Mouse (Mus musculus) G1E (cell line): ENCODE data around the gene Prtg. TPM values are rescaled to one million over a fixed set of nuclear protein-coding genes. Genes with fewer than 3 reads are reported as not detected.

Experiments used
- ATAC-seq: 2 replicates; pipeline ENCODE4 v1.8.0; 2016; ENCODE audit warnings: mild to moderate bottlenecking; ENCODE audit not compliant: insufficient number of reproducible peaks, poor library complexity, low FRiP score, severe bottlenecking; ENCODE audit errors: extremely low read depth
- DNase-seq: peaks from one replicate; pipeline ENCODE4 v3.0.0; 2012; ENCODE audit warnings: low spot score
- H3K27me3 ChIP-seq: 2 replicates; pipeline ENCODE4 v1.6.1; 2012; ENCODE audit warnings: mild to moderate bottlenecking, low read length, inconsistent platforms; ENCODE audit not compliant: insufficient read depth
- H3K36me3 ChIP-seq: replicated peaks from 2 replicates; pipeline ENCODE3; 2012; ENCODE audit warnings: mild to moderate bottlenecking, inconsistent platforms
- H3K4me1 ChIP-seq: 2 replicates; pipeline ENCODE4 v1.6.1; 2012; ENCODE audit warnings: low read depth, low read length, inconsistent platforms, mixed read lengths; ENCODE audit not compliant: insufficient read depth
- H3K4me3 ChIP-seq: 2 replicates; pipeline ENCODE4 v1.5.1; 2012; ENCODE audit warnings: low read depth, mild to moderate bottlenecking, inconsistent platforms, low read length, moderate library complexity, mixed read lengths
- H3K9me3 ChIP-seq: replicated peaks from 2 replicates; pipeline ENCODE4 v1.6.1; 2012; ENCODE audit warnings: inconsistent platforms
- CTCF ChIP-seq: IDR thresholded peaks from 2 replicates; pipeline ENCODE4 v1.5.1; 2012; ENCODE audit warnings: low read depth, low read length, inconsistent platforms, mixed read lengths
- GATA1 ChIP-seq: IDR thresholded peaks from 2 replicates; pipeline ENCODE4 v1.6.1; 2012; ENCODE audit warnings: borderline replicate concordance, low read length, inconsistent platforms, mixed read lengths
- GATA2 ChIP-seq: IDR thresholded peaks from 2 replicates; pipeline ENCODE4 v1.6.1; 2012; ENCODE audit warnings: low read depth, low read length, inconsistent platforms, borderline replicate concordance
- POLR2AphosphoS5 ChIP-seq: IDR thresholded peaks from 2 replicates; pipeline ENCODE4 v1.6.1; 2012; ENCODE audit warnings: low read depth, low read length, inconsistent platforms; ENCODE audit not compliant: insufficient replicate concordance
- TAL1 ChIP-seq: conservative IDR thresholded peaks from 2 replicates; pipeline ENCODE4 v1.6.1; 2012; ENCODE audit warnings: low read depth, low read length, inconsistent platforms, mixed read lengths
- polyA plus RNA-seq: library from polyadenylated mRNA; stranded (reverse); fragments of >175 nt; gene quantifications from 2 replicates; pipeline ENCODE4 v1.2.3, GENCODE M21; 2012
- total RNA-seq, 2 experiments: library from RNA; stranded (forward) in 1 of 2; stranded (reverse) in 1 of 2; fragments of 200-1000 nt in 1 of 2; fragments of >200 nt in 1 of 2; fragmentation: Nextera tagmentation in 1 of 2; gene quantifications; 2 replicates each; pipeline ENCODE4 v1.2.3; 2014 to 2017

The Prtg gene
- total and polyA plus RNA-seq, 3 experiments: 0.22 TPM; not detected in 2

GRCm38 (mm10) chr9:72949572-72949971, 142.9 kb downstream of the Prtg start:
- peaks cover 16% of the 10 kb centered on the region for H3K27me3 ChIP-seq
- H3K36me3 ChIP-seq: no peaks in the 10 kb centered on the region
- peaks cover 4% of the 10 kb centered on the region; the same call in 1 of the 2 replicates for H3K9me3 ChIP-seq
- no peak overlapping the region for H3K4me3 ChIP-seq
- H3K4me1 ChIP-seq: no peaks in the 10 kb centered on the region
- ATAC-seq (no peak), DNase-seq (no peak)
- TF ChIP-seq POLR2AphosphoS5 (no peak), TAL1 (no peak), GATA1 (no peak), GATA2 (no peak), CTCF (no peak)

- Histone ChIP-seq H3K4me3 (no peak overlapping the region), H3K36me3 (no peaks in the 10 kb centered on the region), H3K27me3 (peaks cover 8% of the 10 kb centered on the region), H3K4me1 (peaks cover 20% of the 10 kb centered on the region), H3K9me3 (no peaks in the 10 kb centered on the region)
- DNase-seq (no peak), ATAC-seq (no peak)
- TF ChIP-seq CTCF (no peak), GATA1 (no peak), TAL1 (no peak), POLR2AphosphoS5 (no peak), GATA2 (no peak)
These were observed 148.1 kb downstream of the Prtg start for GRCm38 (mm10) chr9:72954746-72955145.

GRCm38 (mm10) chr9:72955546-72955945, 148.9 kb downstream of the Prtg start:
- Histone ChIP-seq H3K27me3 (peaks cover 8% of the 10 kb centered on the region), H3K36me3 (no peaks in the 10 kb centered on the region), H3K9me3 (no peaks in the 10 kb centered on the region), H3K4me3 (no peak overlapping the region), H3K4me1 (peaks cover 20% of the 10 kb centered on the region)
- no peak for DNase-seq
- no peak for ATAC-seq
- TF ChIP-seq CTCF (peak; percentile 78), GATA1 (no peak)

- TF ChIP-seq GATA1: no peak
- TF ChIP-seq TAL1: no peak
- TF ChIP-seq CTCF: no peak
- TF ChIP-seq GATA2: no peak
- TF ChIP-seq POLR2AphosphoS5: no peak
- no peaks in the 10 kb centered on the region for H3K36me3 ChIP-seq
- peak within 1 kb of the TSS; percentile 78 for H3K4me3 ChIP-seq
- H3K4me1 ChIP-seq: peaks cover 37% of the 10 kb centered on the region
- H3K27me3 ChIP-seq: no peaks in the 10 kb centered on the region
- no peaks in the 10 kb centered on the region for H3K9me3 ChIP-seq
- ATAC-seq: peak; percentile 82
- peak; percentile 74 for DNase-seq
These were observed 152.1 kb downstream of the Prtg start, which contains the start of the genes Dyx1c1 and Gm44503 for GRCm38 (mm10) chr9:72958521-72959450. Dyx1c1 (plus strand) TSS chr9:72958785. Gm44503 (plus strand) TSS chr9:72958852.

- TF ChIP-seq CTCF: no peak
- no peak for TF ChIP-seq GATA2
- no peak for TF ChIP-seq GATA1
- Histone ChIP-seq H3K4me3 (peak overlapping the region; percentile 18; the same call in 1 of the 2 replicates), H3K9me3 (no peaks in the 10 kb centered on the region), H3K4me1 (peaks cover 37% of the 10 kb centered on the region), H3K27me3 (no peaks in the 10 kb centered on the region), H3K36me3 (no peaks in the 10 kb centered on the region)
- no peak for ATAC-seq
- no peak for DNase-seq
These were observed 154.7 kb downstream of the Prtg start for GRCm38 (mm10) chr9:72961346-72961745.

GRCm38 (mm10) chr9:72961959-72962358, 155.3 kb downstream of the Prtg start:
- H3K27me3 ChIP-seq: no peaks in the 10 kb centered on the region
- no peak for DNase-seq
- no peak for ATAC-seq
- TF ChIP-seq GATA1: no peak
- TF ChIP-seq CTCF: no peak
- no peak for TF ChIP-seq TAL1
- TF ChIP-seq POLR2AphosphoS5: no peak
- no peak for TF ChIP-seq GATA2
- H3K4me1 ChIP-seq: peaks cover 37% of the 10 kb centered on the region
- no peaks in the 10 kb centered on the region for H3K36me3 ChIP-seq
- H3K9me3 ChIP-seq: no peaks in the 10 kb centered on the region
- H3K4me3 ChIP-seq: no peak overlapping the region

Other genes starting within 250 kb of the Prtg start
- 869 and 984 TPM in 2 replicates for gene Nedd4, start 144.5 kb upstream of the Prtg start, total RNA-seq (2014; fragmentation: Nextera tagmentation)
- gene Nedd4, start 144.5 kb upstream of the Prtg start, total RNA-seq (2017): 631 and 707 TPM in 2 replicates
- 399 and 562 TPM in 2 replicates for gene Nedd4, start 144.5 kb upstream of the Prtg start, polyA plus RNA-seq
- gene Pygo1, start 118.8 kb downstream of the Prtg start, total RNA-seq (2014; fragmentation: Nextera tagmentation): not detected in 2 replicates
- 0.16 TPM in 1 of 2 replicates, not detected in the other for gene Pygo1, start 118.8 kb downstream of the Prtg start, total RNA-seq (2017)
- not detected in 2 replicates for gene Pygo1, start 118.8 kb downstream of the Prtg start, polyA plus RNA-seq
- gene Dyx1c1, start 151.9 kb downstream of the Prtg start, total RNA-seq (2014; fragmentation: Nextera tagmentation): 1.9 and 2.1 TPM in 2 replicates
- gene Dyx1c1, start 151.9 kb downstream of the Prtg start, total RNA-seq (2017): 0.17 and 0.22 TPM in 2 replicates
- gene Dyx1c1, start 151.9 kb downstream of the Prtg start, polyA plus RNA-seq: 0.03 TPM in 1 of 2 replicates, not detected in the other
- gene Gm44503, start 152.0 kb downstream of the Prtg start, total RNA-seq (2014; fragmentation: Nextera tagmentation): not detected in 2 replicates
- 0.23 TPM in 1 of 2 replicates, not detected in the other for gene Gm44503, start 152.0 kb downstream of the Prtg start, total RNA-seq (2017)
- 0.04 TPM in 1 of 2 replicates, not detected in the other for gene Gm44503, start 152.0 kb downstream of the Prtg start, polyA plus RNA-seq
- gene Ccpg1os, start 178.5 kb downstream of the Prtg start, total RNA-seq (2014; fragmentation: Nextera tagmentation): 26.4 and 30.3 TPM in 2 replicates
- 17.7 and 17.9 TPM in 2 replicates for gene Ccpg1os, start 178.5 kb downstream of the Prtg start, total RNA-seq (2017)
- gene Ccpg1os, start 178.5 kb downstream of the Prtg start, polyA plus RNA-seq: 0.51 and 1.2 TPM in 2 replicates
- 12.2 and 13.2 TPM in 2 replicates for gene Ccpg1, start 178.6 kb downstream of the Prtg start, total RNA-seq (2014; fragmentation: Nextera tagmentation)
- gene Ccpg1, start 178.6 kb downstream of the Prtg start, total RNA-seq (2017): 12.8 and 13.1 TPM in 2 replicates
- 1.4 and 2.0 TPM in 2 replicates for gene Ccpg1, start 178.6 kb downstream of the Prtg start, polyA plus RNA-seq
- gene Pigb, start 233.5 kb downstream of the Prtg start, total RNA-seq (2014; fragmentation: Nextera tagmentation): 42.6 and 49.1 TPM in 2 replicates
- 5.8 and 6.6 TPM in 2 replicates for gene Pigb, start 233.5 kb downstream of the Prtg start, total RNA-seq (2017)
- 1.4 and 2.0 TPM in 2 replicates for gene Pigb, start 233.5 kb downstream of the Prtg start, polyA plus RNA-seq
- gene Rab27a, start 238.0 kb downstream of the Prtg start, total RNA-seq (2014; fragmentation: Nextera tagmentation): 5.4 and 5.9 TPM in 2 replicates
- gene Rab27a, start 238.0 kb downstream of the Prtg start, total RNA-seq (2017): 50.4 and 50.7 TPM in 2 replicates
- 6.7 and 8.2 TPM in 2 replicates for gene Rab27a, start 238.0 kb downstream of the Prtg start, polyA plus RNA-seq